In the genomic region with DNA sequence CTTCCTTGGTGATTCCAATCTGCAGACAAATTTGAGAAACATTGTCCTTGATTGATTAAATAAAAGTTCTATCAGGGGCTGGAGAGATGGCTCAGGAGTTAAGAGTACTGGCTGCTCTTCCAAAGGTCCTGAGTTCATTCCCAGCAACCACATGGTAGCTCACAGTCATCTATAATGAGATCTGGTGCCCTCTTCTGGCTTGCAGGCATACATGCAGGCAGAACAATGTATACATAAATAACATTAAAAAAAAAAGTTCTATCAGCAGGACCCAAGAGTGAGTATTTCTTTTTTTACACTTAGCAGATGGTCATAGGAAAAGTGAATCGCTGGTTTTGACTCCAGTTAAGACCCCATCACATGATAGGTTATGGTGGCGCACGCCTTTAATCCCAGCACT, we compare ENCODE assay signal across 17 mouse cellular contexts. TPM values are rescaled to one million over a fixed set of nuclear protein-coding genes. Genes with fewer than 3 reads are reported as not detected.
DNase-seq lines count a peak whose midpoint lies in the region; TF ChIP-seq lines count a peak whose summit lies in the region.
"Had no signal": no experiment of that assay in that cellular context is flagged by ENCODE, and none has a peak within 500 bp of the region (broad histone marks: within the 10 kb centered on the region; RNA-seq: fewer than 3 reads in every experiment).

No protein-coding gene starts in this region.

- DNase-seq in layer of hippocampus, adult 2 months (ENCODE audit: low spot score in 2 of 2), result no peak
- DNase-seq in layer of hippocampus, adult 11-12 months (ENCODE audit: low spot score), result no peak
- peak; percentile 55 for DNase-seq in 416B (ENCODE audit: low read depth)
- peak; percentile 21 to 30 for DNase-seq in B cell, adult 2 months
- DNase-seq in ZHBTc4 (ENCODE audit: low read depth, low spot score), result peak; percentile 55
- no peak for DNase-seq in right cerebral cortex, postnatal 25 days
- DNase-seq in spleen, postnatal 36 days (ENCODE audit: low spot score in 2 of 2), result no peak
- DNase-seq: cerebellum, postnatal 14 days; heart, postnatal 4 days; kidney, adult 18-20 months; right cerebral cortex, postnatal 4 days had no signal

- peak; percentile 69 for TF ChIP-seq CTCF in layer of hippocampus, adult 2 months (conservative IDR thresholded peaks at IDR 0.05)

- H3K4me3 ChIP-seq in layer of hippocampus, adult 2 months, result no peak overlapping the region
- H3K4me3 ChIP-seq: embryonic facial prominence, embryonic 15.5 days; lung, embryonic 15.5 days; midbrain, embryonic 12.5 days; neural tube, embryonic 15.5 days had no signal

- no peak overlapping the region for H3K27ac ChIP-seq in layer of hippocampus, adult 2 months
- H3K27ac ChIP-seq: embryonic facial prominence, embryonic 15.5 days; lung, embryonic 15.5 days; midbrain, embryonic 12.5 days; neural tube, embryonic 15.5 days had no signal

RNA-seq across cellular contexts. Expression of gene Rad51d, which starts 3.9 kb away (rescaled TPM):
- total RNA-seq in layer of hippocampus, adult 2 months (2021), result 10 to 100 TPM; 15.1 to 16.4 TPM

RNA-seq across cellular contexts. Expression of gene Fndc8, which starts 5.4 kb away (rescaled TPM):
- total RNA-seq in layer of hippocampus, adult 2 months (2021), result not detected
- total RNA-seq: heart, adult 8-10 months; left cerebral cortex, postnatal 36 days had no signal

RNA-seq across cellular contexts. Expression of gene Rffl, which starts 15.5 kb away (rescaled TPM):
- 10 to 100 TPM in 1 of 2 experiments, 1 to 10 TPM in 1; 9.5 to 10.9 TPM for total RNA-seq in layer of hippocampus, adult 2 months (2021)

RNA-seq across cellular contexts. Expression of gene Nle1, which starts 21.7 kb away (rescaled TPM):
- total RNA-seq in layer of hippocampus, adult 2 months (2021), result 10 to 100 TPM; 46.0 to 48.8 TPM

RNA-seq across cellular contexts. Expression of gene Unc45b, which starts 23.8 kb away (rescaled TPM):
- 1 to 10 TPM in 1 of 2 experiments, under 1 TPM in 1; 0.66 to 1.4 TPM for total RNA-seq in layer of hippocampus, adult 2 months (2021)

Comparison
In these comparisons a context has a peak if more than half of its experiments do, and no peak if none do; other contexts are left out.
1. DNase-seq: peak in 416B (single experiment), B cell, adult 2 months (2 of 2) and ZHBTc4 (single experiment); none in layer of hippocampus, adult 2 months (0 of 2), layer of hippocampus, adult 11-12 months (single experiment), right cerebral cortex, postnatal 25 days (single experiment) and spleen, postnatal 36 days (0 of 2).